Mouse (Mus musculus): ENCODE results near the gene Plxna2.

DNA sequence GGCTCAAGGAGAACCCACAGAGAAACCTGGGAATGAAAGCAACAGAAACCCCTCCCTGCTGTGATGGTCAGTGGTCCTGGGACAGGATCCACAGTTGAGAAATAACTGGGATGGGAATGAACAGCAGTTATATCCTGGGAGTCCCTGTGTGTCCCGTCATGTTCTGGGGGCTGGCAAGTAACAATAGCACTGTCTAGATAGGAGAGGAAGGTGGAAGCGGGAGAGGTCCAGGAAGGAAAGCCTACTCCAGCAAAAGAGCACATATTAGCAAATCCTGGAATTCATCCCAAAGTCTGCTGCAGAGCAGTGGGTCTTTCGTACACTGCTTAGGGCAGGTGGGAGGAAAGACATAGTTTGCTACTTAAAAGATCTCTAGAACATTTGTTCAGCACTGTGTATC is 17.9 kb downstream of the Plxna2 start:
- TF ChIP-seq CTCF (IDR thresholded peaks at IDR 0.05 in 2 of 3, conservative IDR thresholded peaks at IDR 0.05 in 1 of 3; ENCODE audit: control insufficient read depth in 1 of 3, insufficient read depth in 1 of 3, low read depth in 2 of 3, low read length in 3 of 3, poor library complexity in 1 of 3, severe bottlenecking in 1 of 3) (no peak), POLR2A (IDR thresholded peaks at IDR 0.05; ENCODE audit: control insufficient read depth in 1 of 2, insufficient read depth in 1 of 2, low read depth in 1 of 2, low read length in 2 of 2, poor library complexity in 1 of 2) (no peak), MYC (IDR thresholded peaks at IDR 0.05; ENCODE audit: low read depth, low read length) (no peak), ELF1 (IDR thresholded peaks at IDR 0.05; ENCODE audit: low read depth, low read length) (no peak), TBP (IDR thresholded peaks at IDR 0.05; ENCODE audit: low read depth, low read length) (no peak), USF1 (IDR thresholded peaks at IDR 0.05; ENCODE audit: low read depth, low read length) (no peak), E2F4 (IDR thresholded peaks at IDR 0.05; ENCODE audit: borderline replicate concordance, low read depth, low read length) (no peak), NRF1 (IDR thresholded peaks at IDR 0.05; ENCODE audit: insufficient read depth, low read depth, low read length, poor library complexity, severe bottlenecking) (no peak), CHD1 (IDR thresholded peaks at IDR 0.05; ENCODE audit: low read depth, low read length) (no peak), POLR2AphosphoS5 (IDR thresholded peaks at IDR 0.05; ENCODE audit: borderline replicate concordance, low read depth, low read length) (no peak), EP300 (IDR thresholded peaks at IDR 0.05; ENCODE audit: low read depth in 1 of 2, low read length in 2 of 2) (no peak), HCFC1 (IDR thresholded peaks at IDR 0.05; ENCODE audit: low read depth, low read length) (no peak)

Data from MEL (cell line).